In genomic region chr2:157561165-157561836, GRCm38 (mm10) we compare ENCODE assay signal across 9 mouse cellular contexts. TPM values are rescaled to one million over a fixed set of nuclear protein-coding genes. Genes with fewer than 3 reads are reported as not detected.
DNase-seq lines count a peak whose midpoint lies in the region; ATAC-seq and TF ChIP-seq lines count a peak whose summit lies in the region.
"Had no signal": no experiment of that assay in that cellular context is flagged by ENCODE, and none has a peak within 500 bp of the region (broad histone marks: within the 10 kb centered on the region; RNA-seq: fewer than 3 reads in every experiment).

No protein-coding gene starts in this region.

- peak overlapping the region; percentile 74 for H3K4me2 ChIP-seq in hindbrain, embryonic 14.5 days (replicated peaks)

- TF ChIP-seq CTCF in left cerebral cortex, adult 2 months (IDR thresholded peaks at IDR 0.05): no peak

- peaks cover 47% of the 10 kb centered on the region for H3K36me3 ChIP-seq in hindbrain, embryonic 14.5 days (replicated peaks; ENCODE audit: control insufficient read depth, insufficient read depth)

- 47% methylated on average over 25 of the region's 27 CpGs for WGBS in hindbrain, embryonic 14.5 days

- H3K27ac ChIP-seq in hindbrain, embryonic 14.5 days: peak overlapping the region; percentile 93
- H3K27ac ChIP-seq in left cerebral cortex, adult 2 months: no peak overlapping the region

- peak overlapping the region; percentile 99 for H3K9ac ChIP-seq in hindbrain, embryonic 14.5 days

- intact Hi-C loops in left cerebral cortex, adult 2 months (cut with DNase I): no loop called here

- DNase-seq in adipocyte (ENCODE audit: low spot score): peak; percentile 62
- peak; percentile 81 to 92 for DNase-seq in cerebellum, postnatal 25 days
- DNase-seq in gastrocnemius, postnatal 10 days: peak; percentile 86
- DNase-seq in hindbrain, embryonic 14.5 days (ENCODE audit: low spot score): peak; percentile 84
- peak in 1 of 2 experiments; percentile 60 for DNase-seq in left cerebral cortex, adult 2 months (ENCODE audit: extremely low spot score in 1 of 2, low spot score in 2 of 2)
- peak; percentile 92 for DNase-seq in lung, postnatal 25 days (ENCODE audit: low spot score)
- peak; percentile 62 for DNase-seq in right cerebral cortex, adult 18-20 months
- DNase-seq in thymus, postnatal 25 days: no peak

- H3K27me3 ChIP-seq in hindbrain, embryonic 14.5 days (ENCODE audit: control insufficient read depth, insufficient read depth, low read length): no peaks in the 10 kb centered on the region
- H3K27me3 ChIP-seq: Patski had no signal

- peak overlapping the region; percentile 56 for H3K4me3 ChIP-seq in hindbrain, embryonic 14.5 days (replicated peaks; ENCODE audit: low read length)
- H3K4me3 ChIP-seq in left cerebral cortex, adult 2 months: peak overlapping the region; percentile 38

- peaks cover 21% of the 10 kb centered on the region for H3K4me1 ChIP-seq in hindbrain, embryonic 14.5 days (replicated peaks; ENCODE audit: control insufficient read depth, insufficient read depth, low read length)

- peaks cover 42% of the 10 kb centered on the region for H3K9me3 ChIP-seq in hindbrain, embryonic 14.5 days (ENCODE audit: control insufficient read depth, low read length)

- ATAC-seq in hindbrain, embryonic 14.5 days (ENCODE audit: low FRiP score): peak; percentile 59
- ATAC-seq: Patski had no signal

RNA-seq across cellular contexts. Expression of gene Nnat, which starts 1.4 kb away (rescaled TPM):
- total RNA-seq in gastrocnemius, postnatal 10 days (2021): 10 to 100 TPM; 11.3 to 14.3 TPM
- 4,569 and 4,588 TPM in 2 replicates for polyA plus RNA-seq in hindbrain, embryonic 14.5 days (2014; fragmentation: Nextera tagmentation; extraction: Ambion mirVana)
- 100 to 1,000 TPM; 225 to 280 TPM for total RNA-seq in left cerebral cortex, adult 2 months (2021)

RNA-seq across cellular contexts. Expression of gene Blcap, which starts 9.8 kb away (rescaled TPM):
- total RNA-seq in gastrocnemius, postnatal 10 days (2021): 10 to 100 TPM; 25.9 to 34.6 TPM
- polyA plus RNA-seq in hindbrain, embryonic 14.5 days (2014; fragmentation: Nextera tagmentation; extraction: Ambion mirVana): 285 and 323 TPM in 2 replicates
- 100 to 1,000 TPM; 109 to 111 TPM for total RNA-seq in left cerebral cortex, adult 2 months (2021)

Comparison
In these comparisons a context has a peak if more than half of its experiments do, and no peak if none do; other contexts are left out.
1. RNA of gene Nnat, which starts 1.4 kb away (total RNA-seq): 225 to 280 TPM in left cerebral cortex, adult 2 months; 11.3 to 14.3 TPM in gastrocnemius, postnatal 10 days; every median in the first group is over 10 times any median in the second.